Mouse (Mus musculus): Measurements from ENCODE around the gene Duxbl2. TPM values are rescaled to one million over a fixed set of nuclear protein-coding genes. Genes with fewer than 3 reads are reported as not detected.
"Not testable (repeated sequence)": the region's sequence is repeated elsewhere in the genome, so short reads cannot be mapped to it uniquely, and the experiment has no call there.

The Duxbl2 gene
- polyA plus RNA-seq (2015; fragmentation: Nextera tagmentation; extraction: Ambion mirVana): 1.0 and 1.3 TPM in 2 replicates

GRCm38 (mm10) chr14:26118150-26118549, at the start of gene Duxbl2:
TSS of gene Duxbl2 (plus strand) at chr14:26118349.
- not testable (repeated sequence) for H3K4me3 ChIP-seq (ENCODE audit: low read length); H3K27ac ChIP-seq (ENCODE audit: low read depth, low read length); ATAC-seq; H3K9ac ChIP-seq (ENCODE audit: low read depth, low read length); H3K4me1 ChIP-seq (ENCODE audit: control insufficient read depth, insufficient read depth, low read depth, low read length); H3K9me3 ChIP-seq (ENCODE audit: control insufficient read depth, low read length); H3K36me3 ChIP-seq (ENCODE audit: control insufficient read depth, insufficient read depth, low read length); H3K27me3 ChIP-seq (replicated peaks; ENCODE audit: control insufficient read depth, insufficient read depth, low read length); H3K4me2 ChIP-seq (ENCODE audit: low read length)
- no CpG with 5 or more reads among the region's 7 CpGs for WGBS

DNA sequence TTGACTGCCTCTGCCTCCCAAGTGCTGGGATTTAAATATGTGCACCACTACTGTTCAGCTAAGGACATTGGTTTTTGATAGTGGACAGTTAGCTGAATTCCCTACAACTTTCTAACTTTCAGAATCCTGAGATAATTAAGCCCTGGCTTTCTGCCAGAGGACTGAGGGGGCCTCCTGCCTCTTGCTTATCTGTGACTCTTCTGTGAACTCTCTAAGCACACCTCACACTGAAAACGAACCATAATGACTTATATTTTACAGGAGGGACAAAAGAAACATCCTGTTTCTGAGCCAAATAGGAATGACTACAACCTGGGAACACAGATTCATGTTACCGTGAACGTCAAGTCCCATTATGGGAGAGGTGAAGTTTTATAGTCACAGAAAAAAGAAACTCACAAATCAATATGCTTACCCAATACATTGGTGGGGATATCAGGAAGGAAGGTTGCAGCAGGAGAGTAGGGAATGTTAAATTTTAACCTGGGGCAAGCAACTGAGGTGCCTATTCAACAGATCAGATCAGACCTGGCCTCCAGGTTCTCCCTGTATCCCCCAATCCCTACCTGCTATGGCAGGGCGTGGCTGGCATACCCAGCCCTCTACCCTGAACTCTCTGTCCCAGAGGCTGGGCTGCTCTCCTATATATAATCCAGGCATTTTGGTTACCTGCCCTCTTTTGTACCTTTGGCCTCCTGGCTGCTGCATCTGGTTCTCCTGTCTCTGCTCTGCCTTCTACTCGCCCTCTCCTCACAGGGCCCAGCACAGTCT, 41.3 kb upstream of the Duxbl2 start:
- not testable (repeated sequence) for H3K9ac ChIP-seq (ENCODE audit: low read depth, low read length); H3K36me3 ChIP-seq (ENCODE audit: control insufficient read depth, insufficient read depth, low read length); H3K4me1 ChIP-seq (ENCODE audit: control insufficient read depth, insufficient read depth, low read depth, low read length); H3K27ac ChIP-seq (ENCODE audit: low read depth, low read length); H3K9me3 ChIP-seq (ENCODE audit: control insufficient read depth, low read length); H3K27me3 ChIP-seq (replicated peaks; ENCODE audit: control insufficient read depth, insufficient read depth, low read length); H3K4me3 ChIP-seq (ENCODE audit: low read length); ATAC-seq; H3K4me2 ChIP-seq (ENCODE audit: low read length)
- no CpG with 5 or more reads among the region's 5 CpGs for WGBS

DNA sequence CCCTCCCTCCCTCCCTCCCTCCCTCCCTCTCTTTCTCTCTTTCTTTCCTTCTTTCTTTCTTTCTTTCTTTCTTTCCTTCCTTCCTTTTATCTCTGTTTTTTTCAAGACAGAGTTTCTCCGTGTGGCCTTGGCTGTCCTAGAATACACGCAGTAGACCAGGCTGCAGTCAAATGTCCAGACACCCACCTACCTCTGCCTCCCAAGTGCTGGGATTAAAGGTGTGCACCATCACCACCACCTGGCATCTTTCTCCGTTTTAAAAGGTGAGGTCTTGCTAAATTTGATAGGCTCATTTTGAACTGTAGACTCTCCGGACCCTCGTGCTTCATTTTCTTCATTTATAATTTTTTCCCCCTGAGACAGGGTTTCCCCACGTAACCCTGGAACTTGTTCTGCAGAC, 36.9 kb upstream of the Duxbl2 start, which contains the start of gene Cphx2:
Gene Cphx2 (plus strand): TSS at position 301 of the 400 bp plus-strand sequence.
- H3K27ac ChIP-seq (ENCODE audit: low read depth, low read length); H3K36me3 ChIP-seq (ENCODE audit: control insufficient read depth, insufficient read depth, low read length); H3K9ac ChIP-seq (ENCODE audit: low read depth, low read length); H3K4me2 ChIP-seq (ENCODE audit: low read length); ATAC-seq; H3K4me1 ChIP-seq (ENCODE audit: control insufficient read depth, insufficient read depth, low read depth, low read length); H3K9me3 ChIP-seq (ENCODE audit: control insufficient read depth, low read length); H3K4me3 ChIP-seq (ENCODE audit: low read length); H3K27me3 ChIP-seq (replicated peaks; ENCODE audit: control insufficient read depth, insufficient read depth, low read length): not testable (repeated sequence)
- no CpG with 5 or more reads among the region's 6 CpGs for WGBS

GRCm38 (mm10) chr14:26081997-26082396, 36.2 kb upstream of the Duxbl2 start, which contains the start of gene Cphx3:
TSS of gene Cphx3 (plus strand) at chr14:26082297.
- H3K4me3 ChIP-seq (ENCODE audit: low read length); H3K4me1 ChIP-seq (ENCODE audit: control insufficient read depth, insufficient read depth, low read depth, low read length); H3K27me3 ChIP-seq (replicated peaks; ENCODE audit: control insufficient read depth, insufficient read depth, low read length); ATAC-seq; H3K4me2 ChIP-seq (ENCODE audit: low read length); H3K27ac ChIP-seq (ENCODE audit: low read depth, low read length); H3K36me3 ChIP-seq (ENCODE audit: control insufficient read depth, insufficient read depth, low read length); H3K9ac ChIP-seq (ENCODE audit: low read depth, low read length); H3K9me3 ChIP-seq (ENCODE audit: control insufficient read depth, low read length): not testable (repeated sequence)
- no CpG with 5 or more reads among the region's 1 CpGs for WGBS

DNA sequence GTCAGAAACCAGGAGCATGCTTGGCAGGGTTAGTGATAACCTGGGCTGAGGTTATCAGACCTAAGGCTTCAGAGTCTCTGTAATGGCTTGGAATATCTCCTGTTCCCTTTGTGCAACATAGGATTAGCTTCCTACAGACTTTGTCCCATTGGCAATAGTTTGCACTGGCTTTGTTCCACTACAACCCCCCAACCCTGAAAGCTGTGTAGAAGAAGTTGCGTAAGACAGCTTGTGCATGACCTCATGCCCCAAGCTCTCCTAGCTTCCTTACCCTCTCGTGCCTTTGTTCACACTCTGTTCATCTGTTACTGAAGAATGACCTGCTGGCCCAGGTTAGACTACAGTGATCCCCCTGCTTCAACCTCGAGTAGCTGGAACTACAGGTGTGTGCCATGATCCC, 20.5 kb upstream of the Duxbl2 start:
- not testable (repeated sequence) for H3K27me3 ChIP-seq (replicated peaks; ENCODE audit: control insufficient read depth, insufficient read depth, low read length); H3K36me3 ChIP-seq (ENCODE audit: control insufficient read depth, insufficient read depth, low read length); H3K9me3 ChIP-seq (ENCODE audit: control insufficient read depth, low read length); ATAC-seq; H3K27ac ChIP-seq (ENCODE audit: low read depth, low read length); H3K4me2 ChIP-seq (ENCODE audit: low read length); H3K4me3 ChIP-seq (ENCODE audit: low read length); H3K4me1 ChIP-seq (ENCODE audit: control insufficient read depth, insufficient read depth, low read depth, low read length); H3K9ac ChIP-seq (ENCODE audit: low read depth, low read length)
- no CpG with 5 or more reads among the region's 3 CpGs for whole genome bisulfite sequencing

DNA sequence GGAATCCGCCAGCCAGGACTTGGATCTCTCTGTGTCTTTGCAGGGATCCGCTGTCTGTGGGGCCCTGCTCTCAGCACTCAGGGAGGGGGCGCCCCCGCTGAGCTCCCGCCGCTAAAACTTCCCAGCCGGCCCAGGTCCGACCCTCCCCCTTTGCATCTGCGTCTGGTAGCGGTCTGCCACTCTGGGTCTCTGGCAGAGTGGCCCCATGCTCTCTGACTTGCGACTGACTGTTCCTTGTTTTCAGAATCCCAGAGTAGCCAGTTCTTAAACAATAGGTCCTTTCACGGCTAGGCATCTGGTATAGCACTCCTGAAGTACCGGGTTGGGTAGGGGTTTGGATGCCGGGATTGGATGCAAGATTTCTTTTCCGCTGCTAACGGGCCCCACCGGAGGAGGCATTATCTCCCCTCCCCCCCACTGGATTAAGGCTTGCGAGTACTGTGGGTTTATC, 426 bp downstream of the Duxbl2 start:
- not testable (repeated sequence) for H3K4me2 ChIP-seq (ENCODE audit: low read length); H3K9me3 ChIP-seq (ENCODE audit: control insufficient read depth, low read length); H3K27ac ChIP-seq (ENCODE audit: low read depth, low read length); H3K4me3 ChIP-seq (ENCODE audit: low read length); H3K4me1 ChIP-seq (ENCODE audit: control insufficient read depth, insufficient read depth, low read depth, low read length); H3K9ac ChIP-seq (ENCODE audit: low read depth, low read length); H3K27me3 ChIP-seq (replicated peaks; ENCODE audit: control insufficient read depth, insufficient read depth, low read length); H3K36me3 ChIP-seq (ENCODE audit: control insufficient read depth, insufficient read depth, low read length)
- no CpG with 5 or more reads among the region's 18 CpGs for WGBS
- ATAC-seq: peak; percentile 90

DNA sequence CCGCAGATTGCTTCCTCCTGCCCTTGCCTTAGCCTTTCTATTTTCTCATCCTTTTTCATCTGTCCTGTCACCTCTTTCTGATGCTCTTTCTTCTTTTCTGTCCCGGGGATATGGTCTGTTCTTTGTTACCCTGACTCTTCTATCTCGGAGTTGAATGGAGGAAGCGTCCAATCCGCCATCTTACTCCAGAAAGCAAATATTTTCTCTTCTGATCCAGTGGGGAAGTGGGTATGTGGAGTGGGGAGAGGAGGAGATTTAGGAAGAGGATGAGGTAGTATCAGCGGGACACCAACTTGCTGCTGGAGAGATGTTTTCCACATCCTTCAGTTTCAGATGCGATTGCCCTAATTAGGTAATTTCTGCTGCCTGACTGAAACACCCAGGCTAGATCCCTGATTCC, 946 bp downstream of the Duxbl2 start:
- not testable (repeated sequence) for H3K4me1 ChIP-seq (ENCODE audit: control insufficient read depth, insufficient read depth, low read depth, low read length); H3K27ac ChIP-seq (ENCODE audit: low read depth, low read length); H3K4me3 ChIP-seq (ENCODE audit: low read length); H3K27me3 ChIP-seq (replicated peaks; ENCODE audit: control insufficient read depth, insufficient read depth, low read length); ATAC-seq; H3K9ac ChIP-seq (ENCODE audit: low read depth, low read length); H3K9me3 ChIP-seq (ENCODE audit: control insufficient read depth, low read length); H3K36me3 ChIP-seq (ENCODE audit: control insufficient read depth, insufficient read depth, low read length); H3K4me2 ChIP-seq (ENCODE audit: low read length)
- no CpG with 5 or more reads among the region's 7 CpGs for WGBS

DNA sequence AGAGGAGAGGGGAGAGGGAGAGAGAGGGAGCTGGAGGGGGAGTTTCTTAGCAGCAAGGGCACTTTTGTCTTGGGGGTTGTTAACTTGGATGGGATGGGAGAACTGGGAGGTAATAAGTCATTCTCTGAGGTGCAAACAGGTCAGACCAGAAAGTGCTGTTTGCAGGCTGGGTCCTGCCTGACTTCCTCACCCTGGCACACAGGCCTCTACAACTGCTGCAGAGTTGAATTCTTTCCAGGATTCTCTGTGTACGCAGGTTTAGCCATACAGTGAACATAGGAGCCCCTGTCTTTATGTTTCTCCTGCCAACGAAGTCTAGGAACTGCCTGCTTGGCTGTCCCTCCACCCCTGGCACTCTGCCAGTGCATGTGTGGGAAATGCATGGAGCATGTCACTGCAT, 28.9 kb downstream of the Duxbl2 start:
- not testable (repeated sequence) for ATAC-seq; H3K4me2 ChIP-seq (ENCODE audit: low read length); H3K9me3 ChIP-seq (ENCODE audit: control insufficient read depth, low read length); H3K9ac ChIP-seq (ENCODE audit: low read depth, low read length); H3K4me1 ChIP-seq (ENCODE audit: control insufficient read depth, insufficient read depth, low read depth, low read length); H3K36me3 ChIP-seq (ENCODE audit: control insufficient read depth, insufficient read depth, low read length); H3K4me3 ChIP-seq (ENCODE audit: low read length); H3K27ac ChIP-seq (ENCODE audit: low read depth, low read length); H3K27me3 ChIP-seq (replicated peaks; ENCODE audit: control insufficient read depth, insufficient read depth, low read length)
- no CpG with 5 or more reads among the region's 2 CpGs for WGBS

- not testable (repeated sequence) for H3K27me3 ChIP-seq (replicated peaks; ENCODE audit: control insufficient read depth, insufficient read depth, low read length); H3K9ac ChIP-seq (ENCODE audit: low read depth, low read length); H3K4me2 ChIP-seq (ENCODE audit: low read length); H3K27ac ChIP-seq (ENCODE audit: low read depth, low read length); ATAC-seq; H3K36me3 ChIP-seq (ENCODE audit: control insufficient read depth, insufficient read depth, low read length); H3K4me3 ChIP-seq (ENCODE audit: low read length); H3K4me1 ChIP-seq (ENCODE audit: control insufficient read depth, insufficient read depth, low read depth, low read length); H3K9me3 ChIP-seq (ENCODE audit: control insufficient read depth, low read length)
- no CpG with 5 or more reads among the region's 7 CpGs for WGBS
Measured at GRCm38 (mm10) chr14:26156032-26156431, 37.9 kb downstream of the Duxbl2 start.

Data from hindbrain, embryonic 16.5 days (tissue).